Mouse (Mus musculus) heart, postnatal 10 days (tissue): ENCODE data around the gene 5830473C10Rik. TPM values are rescaled to one million over a fixed set of nuclear protein-coding genes. Genes with fewer than 3 reads are reported as not detected.

ENCODE experiments used
- DNase-seq, 2 experiments: peaks; one replicate each; pipeline ENCODE4 v3.0.0; 2021
- intact Hi-C: fragments of 180-260 bp; cut with DNase I; formaldehyde crosslinking; loops from one replicate; pipeline ENCODE4 v1.15.1; 2025
- total RNA-seq, 2 experiments: library from RNA; stranded (reverse); gene quantifications; 2 replicates each; pipeline ENCODE4 v1.2.3; 2021

The 5830473C10Rik gene
- not detected for total RNA-seq

- intact Hi-C loops, result no loop called here
- no peak for DNase-seq
These were observed at the start of gene 5830473C10Rik for GRCm38 (mm10) chr5:90560743-90561142. TSS of gene 5830473C10Rik (plus strand) at chr5:90561107.

- no peak for DNase-seq
- intact Hi-C loops, result no loop called here
These were observed 48.5 kb upstream of the 5830473C10Rik start for GRCm38 (mm10) chr5:90512288-90512955.

- no peak for DNase-seq
- intact Hi-C loops, result no loop called here
These were observed 45.3 kb upstream of the 5830473C10Rik start for GRCm38 (mm10) chr5:90515561-90515960.

- DNase-seq, result no peak
- intact Hi-C loops, result no loop called here
These were observed 42.4 kb upstream of the 5830473C10Rik start, which contains the start of gene Afm for GRCm38 (mm10) chr5:90518356-90519100. TSS of gene Afm (plus strand) at chr5:90518932.

- no peak for DNase-seq
These were observed 9.7 kb upstream of the 5830473C10Rik start for GRCm38 (mm10) chr5:90551191-90551590.

GRCm38 (mm10) chr5:90556052-90556451 is 4.9 kb upstream of the 5830473C10Rik start:
- DNase-seq, result no peak
- intact Hi-C loops, result no loop called here

More at GRCm38 (mm10) chr5:90551191-90551590, 9.7 kb upstream of the 5830473C10Rik start:
- intact Hi-C loops, result no loop called here

GRCm38 (mm10) chr5:90561721-90562275 is 891 bp downstream of the 5830473C10Rik start:
- intact Hi-C loops, result no loop called here
- no peak for DNase-seq

- no peak for DNase-seq
- intact Hi-C loops, result no loop called here
These were observed 2.0 kb downstream of the 5830473C10Rik start for GRCm38 (mm10) chr5:90562880-90563279.

- DNase-seq, result no peak
- intact Hi-C loops, result no loop called here
These were observed 3.3 kb downstream of the 5830473C10Rik start for GRCm38 (mm10) chr5:90564161-90564560.

- intact Hi-C loops, result no loop called here
- no peak for DNase-seq
These were observed 4.3 kb downstream of the 5830473C10Rik start for GRCm38 (mm10) chr5:90565205-90565604.

GRCm38 (mm10) chr5:90567788-90568187 is 6.9 kb downstream of the 5830473C10Rik start:
- DNase-seq, result peak; percentile 11 to 15
- intact Hi-C loops, result no loop called here

GRCm38 (mm10) chr5:90568338-90568737 is 7.4 kb downstream of the 5830473C10Rik start:
- DNase-seq, result peak; percentile 21 to 23
- intact Hi-C loops, result no loop called here

- intact Hi-C loops, result no loop called here
- peak in 1 of 2 experiments; percentile 20 for DNase-seq
These were observed 10.3 kb downstream of the 5830473C10Rik start for GRCm38 (mm10) chr5:90571216-90571615.

GRCm38 (mm10) chr5:90577751-90578150 is 16.8 kb downstream of the 5830473C10Rik start:
- DNase-seq, result no peak
- intact Hi-C loops, result no loop called here

- intact Hi-C loops, result no loop called here
- no peak for DNase-seq
These were observed 18.6 kb downstream of the 5830473C10Rik start for GRCm38 (mm10) chr5:90579556-90579955.

- intact Hi-C loops, result no loop called here
- DNase-seq, result no peak
These were observed 21.3 kb downstream of the 5830473C10Rik start for GRCm38 (mm10) chr5:90582179-90582578.

GRCm38 (mm10) chr5:90584799-90585198 is 23.9 kb downstream of the 5830473C10Rik start:
- no peak for DNase-seq
- intact Hi-C loops, result loop anchor here (5.0 kb wide), 2 partner anchors 82 to 177 kb away; no protein-coding TSS in a partner anchor

GRCm38 (mm10) chr5:90586511-90586910 is 25.6 kb downstream of the 5830473C10Rik start:
- DNase-seq, result no peak
- intact Hi-C loops, result loop anchor here (5.0 kb wide), 2 partner anchors 84 to 179 kb away; no protein-coding TSS in a partner anchor

GRCm38 (mm10) chr5:90588104-90588503 is 27.2 kb downstream of the 5830473C10Rik start:
- intact Hi-C loops, result loop anchor here (2.0 to 5.0 kb wide), 3 partner anchors 86 to 385 kb away; no protein-coding TSS in a partner anchor
- no peak for DNase-seq

GRCm38 (mm10) chr5:90588708-90589595 is 28.0 kb downstream of the 5830473C10Rik start:
- intact Hi-C loops, result loop anchor here (2.0 to 5.0 kb wide), 3 partner anchors 87 to 386 kb away; no protein-coding TSS in a partner anchor
- peak; percentile 78 to 87 for DNase-seq
